Mouse (Mus musculus): ENCODE data around the gene Cstb.

DNA sequence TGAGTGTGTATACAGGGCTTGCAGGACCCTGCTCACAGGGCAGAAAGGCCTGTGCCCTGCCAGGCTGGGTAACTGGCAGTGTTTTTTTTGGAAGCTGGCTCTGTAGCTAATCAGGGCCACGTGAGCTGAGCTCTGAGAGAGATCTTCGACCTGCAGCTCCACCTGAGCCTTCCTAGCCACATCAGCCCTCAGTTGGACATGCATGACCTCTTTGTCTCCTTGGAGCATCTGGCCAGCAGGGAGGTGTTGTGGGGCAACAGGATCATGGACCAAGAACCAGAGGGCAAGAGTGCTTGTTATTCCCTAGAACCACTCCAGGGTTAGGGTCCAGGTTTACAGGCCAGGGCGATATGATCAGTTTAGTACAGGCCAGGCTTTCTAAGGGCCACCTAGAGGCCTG is 21.9 kb downstream of the Cstb start:
- TF ChIP-seq CTCF (IDR thresholded peaks at IDR 0.05; ENCODE audit: extremely low read depth, insufficient read depth, insufficient read length, insufficient replicate concordance) (no peak), POLR2A (IDR thresholded peaks at IDR 0.05; ENCODE audit: low read depth, low read length) (no peak)
